Mouse (Mus musculus) myocyte (in vitro differentiated cells): Measurements from ENCODE around the gene Nfkbia. TPM values are rescaled to one million over a fixed set of nuclear protein-coding genes. Genes with fewer than 3 reads are reported as not detected.

Experiments
- H3K27me3 ChIP-seq: one replicate; pipeline ENCODE4 v1.6.1; 2011; ENCODE audit not compliant: control insufficient read depth, insufficient read depth, insufficient read length
- H3K36me3 ChIP-seq: one replicate; pipeline ENCODE4 v1.6.1; 2011; ENCODE audit not compliant: control insufficient read depth, insufficient read depth
- H3K4me2 ChIP-seq: one replicate; pipeline ENCODE4 v1.6.1; 2011; ENCODE audit warnings: low read depth, control low read depth
- H3K4me3 ChIP-seq: one replicate; pipeline ENCODE4 v1.5.1; 2011; ENCODE audit warnings: mild to moderate bottlenecking, control low read depth, moderate library complexity
- H3K79me2 ChIP-seq: one replicate; pipeline ENCODE4 v1.6.1; 2011; ENCODE audit not compliant: control insufficient read depth, insufficient read depth
- H3ac ChIP-seq: one replicate; pipeline ENCODE4 v1.6.1; 2011; ENCODE audit not compliant: control insufficient read depth, insufficient read length
- CEBPB ChIP-seq: IDR thresholded peaks from 2 replicates; pipeline ENCODE4 v1.6.1; 2011; ENCODE audit warnings: mild to moderate bottlenecking, moderate library complexity; ENCODE audit not compliant: poor library complexity, insufficient read depth, severe bottlenecking
- E2F4 ChIP-seq: IDR thresholded peaks from one replicate; pipeline ENCODE4 v1.6.1; 2011; ENCODE audit warnings: mild to moderate bottlenecking, control low read depth, moderate library complexity; ENCODE audit not compliant: insufficient read depth
- MAX ChIP-seq: IDR thresholded peaks from one replicate; pipeline ENCODE4 v1.6.1; 2011; ENCODE audit warnings: low read depth, mild to moderate bottlenecking, control low read depth
- MYOD1 ChIP-seq, 3 experiments: IDR thresholded peaks; one replicate each; pipeline ENCODE4 v1.6.1; 2011; ENCODE audit warnings: control low read depth in 2 of 3, low read depth in 2 of 3, mild to moderate bottlenecking in 2 of 3, moderate library complexity in 1 of 3; ENCODE audit not compliant: insufficient read length in 2 of 3, control insufficient read depth in 1 of 3
- MYOG ChIP-seq, 3 experiments: IDR thresholded peaks; one replicate each; pipeline ENCODE4 v1.6.1; 2011; ENCODE audit warnings: control low read depth in 2 of 3, low read depth in 2 of 3, mild to moderate bottlenecking in 2 of 3; ENCODE audit not compliant: insufficient read length in 2 of 3, control insufficient read depth in 1 of 3, insufficient read depth in 1 of 3
- POLR2A ChIP-seq: IDR thresholded peaks from one replicate; pipeline ENCODE4 v1.6.1; 2011; ENCODE audit warnings: low read depth, mild to moderate bottlenecking, control low read depth, moderate library complexity; ENCODE audit not compliant: insufficient read length
- POLR2AphosphoS2 ChIP-seq: IDR thresholded peaks from one replicate; pipeline ENCODE4 v1.6.1; 2011; ENCODE audit warnings: low read depth, control low read depth; ENCODE audit not compliant: insufficient read length
- REST ChIP-seq: IDR thresholded peaks from one replicate; pipeline ENCODE4 v1.6.1; 2011; ENCODE audit warnings: mild to moderate bottlenecking, control low read depth, moderate library complexity; ENCODE audit not compliant: insufficient read depth, insufficient read length
- SRF ChIP-seq: IDR thresholded peaks from one replicate; pipeline ENCODE4 v1.6.1; 2011; ENCODE audit warnings: low read depth; ENCODE audit not compliant: control insufficient read depth, insufficient read length
- TCF12 ChIP-seq: IDR thresholded peaks from one replicate; pipeline ENCODE4 v1.6.1; 2011; ENCODE audit warnings: mild to moderate bottlenecking, control low read depth; ENCODE audit not compliant: poor library complexity, insufficient read depth, severe bottlenecking
- TCF3 ChIP-seq: IDR thresholded peaks from one replicate; pipeline ENCODE4 v1.6.1; 2011; ENCODE audit warnings: low read depth, control low read depth; ENCODE audit not compliant: insufficient read length
- USF1 ChIP-seq: IDR thresholded peaks from one replicate; pipeline ENCODE4 v1.6.1; 2011; ENCODE audit warnings: low read depth, mild to moderate bottlenecking, control low read depth, moderate library complexity
- polyA plus RNA-seq: library from polyadenylated mRNA; unstranded; fragments of >200 nt; fragmentation: generic; extraction: Trizol; gene quantifications from one replicate; pipeline ENCODE4 v1.2.1, GENCODE M21; 2012; ENCODE audit warnings: missing spikeins

Nfkbia gene
- polyA plus RNA-seq, 1 experiment, result 18.0 TPM

GRCm38 (mm10) chr12:55471344-55471743 is 21.1 kb downstream of the Nfkbia start:
- Histone ChIP-seq H3K4me3 (no peak overlapping the region), H3ac (no peak overlapping the region), H3K27me3 (no peaks in the 10 kb centered on the region), H3K4me2 (no peak overlapping the region), H3K79me2 (no peaks in the 10 kb centered on the region), H3K36me3 (no peaks in the 10 kb centered on the region)
- no peak for TF ChIP-seq CEBPB
- TF ChIP-seq TCF12, result no peak
- TF ChIP-seq MYOD1 (IDR thresholded peaks at IDR 0.05; ENCODE audit: control insufficient read depth in 1 of 3, insufficient read length in 2 of 3, low read depth in 2 of 3), result no peak
- no peak for TF ChIP-seq MAX
- TF ChIP-seq SRF, result no peak
- TF ChIP-seq MYOG (IDR thresholded peaks at IDR 0.05; ENCODE audit: control insufficient read depth in 1 of 3, insufficient read depth in 1 of 3, insufficient read length in 2 of 3, low read depth in 2 of 3), result no peak
- no peak for TF ChIP-seq USF1
- TF ChIP-seq TCF3, result no peak
- no peak for TF ChIP-seq POLR2A
- no peak for TF ChIP-seq POLR2AphosphoS2
- TF ChIP-seq E2F4, result no peak
- no peak for TF ChIP-seq REST

- H3K79me2 ChIP-seq, result no peaks in the 10 kb centered on the region
- H3K4me2 ChIP-seq, result no peak overlapping the region
- no peaks in the 10 kb centered on the region for H3K27me3 ChIP-seq
- H3ac ChIP-seq, result no peak overlapping the region
- no peaks in the 10 kb centered on the region for H3K36me3 ChIP-seq
- TF ChIP-seq MYOD1 (IDR thresholded peaks at IDR 0.05; ENCODE audit: control insufficient read depth in 1 of 3, insufficient read length in 2 of 3, low read depth in 2 of 3), result no peak
- TF ChIP-seq REST, result no peak
- TF ChIP-seq POLR2A, result no peak
- no peak for TF ChIP-seq TCF12
- no peak for TF ChIP-seq SRF
- no peak for TF ChIP-seq POLR2AphosphoS2
- TF ChIP-seq MYOG (IDR thresholded peaks at IDR 0.05; ENCODE audit: control insufficient read depth in 1 of 3, insufficient read depth in 1 of 3, insufficient read length in 2 of 3, low read depth in 2 of 3), result no peak
- no peak for TF ChIP-seq TCF3
- no peak for TF ChIP-seq CEBPB
- no peak for TF ChIP-seq MAX
- no peak for TF ChIP-seq USF1
- no peak for TF ChIP-seq E2F4
- no peak overlapping the region for H3K4me3 ChIP-seq
Observed at GRCm38 (mm10) chr12:55470442-55470841, 22.0 kb downstream of the Nfkbia start.

GRCm38 (mm10) chr12:55467331-55468180 is 24.9 kb downstream of the Nfkbia start:
- Histone ChIP-seq H3K79me2 (no peaks in the 10 kb centered on the region), H3ac (no peak overlapping the region), H3K36me3 (no peaks in the 10 kb centered on the region), H3K4me2 (peak overlapping the region; percentile 100), H3K4me3 (no peak overlapping the region), H3K27me3 (no peaks in the 10 kb centered on the region)
- no peak for TF ChIP-seq SRF
- TF ChIP-seq MYOG (IDR thresholded peaks at IDR 0.05; ENCODE audit: control insufficient read depth in 1 of 3, insufficient read depth in 1 of 3, insufficient read length in 2 of 3, low read depth in 2 of 3), result no peak
- TF ChIP-seq E2F4, result no peak
- TF ChIP-seq CEBPB, result no peak
- TF ChIP-seq USF1, result no peak
- TF ChIP-seq POLR2AphosphoS2, result no peak
- TF ChIP-seq MAX, result no peak
- TF ChIP-seq REST, result no peak
- TF ChIP-seq TCF12, result no peak
- TF ChIP-seq TCF3, result no peak
- TF ChIP-seq MYOD1 (IDR thresholded peaks at IDR 0.05; ENCODE audit: control insufficient read depth in 1 of 3, insufficient read length in 2 of 3, low read depth in 2 of 3), result no peak
- no peak for TF ChIP-seq POLR2A

GRCm38 (mm10) chr12:55466816-55467215 is 25.6 kb downstream of the Nfkbia start:
- peak; percentile 51 to 92 (median 78) for TF ChIP-seq MYOD1 (IDR thresholded peaks at IDR 0.05; ENCODE audit: control insufficient read depth in 1 of 3, insufficient read length in 2 of 3, low read depth in 2 of 3)
- no peak for TF ChIP-seq E2F4
- no peak for TF ChIP-seq USF1
- TF ChIP-seq POLR2AphosphoS2, result no peak
- TF ChIP-seq POLR2A, result no peak
- no peak for TF ChIP-seq TCF12
- TF ChIP-seq MYOG (IDR thresholded peaks at IDR 0.05; ENCODE audit: control insufficient read depth in 1 of 3, insufficient read depth in 1 of 3, insufficient read length in 2 of 3, low read depth in 2 of 3), result peak; percentile 51 to 91 (median 66)
- peak; percentile 22 for TF ChIP-seq SRF
- no peak for TF ChIP-seq REST
- peak; percentile 54 for TF ChIP-seq TCF3
- Histone ChIP-seq H3K27me3 (no peaks in the 10 kb centered on the region), H3K4me2 (peak overlapping the region; percentile 100), H3K79me2 (no peaks in the 10 kb centered on the region), H3K4me3 (peak overlapping the region; percentile 30), H3K36me3 (no peaks in the 10 kb centered on the region), H3ac (no peak overlapping the region)
